Mouse (Mus musculus) MEL (cell line): ENCODE data around the gene Jmjd1c. TPM values are rescaled to one million over a fixed set of nuclear protein-coding genes. Genes with fewer than 3 reads are reported as not detected.

Experiments
- DNase-seq: peaks from one replicate; pipeline ENCODE4 v3.0.0; 2011; ENCODE audit warnings: low read depth, low spot score
- H3K27ac ChIP-seq: 2 replicates; pipeline ENCODE4 v1.5.1; 2012; ENCODE audit warnings: low read depth, mild to moderate bottlenecking, control low read depth, low read length, moderate library complexity; ENCODE audit not compliant: control insufficient read depth
- H3K27me3 ChIP-seq, 2 experiments: fragments of 150-350 bp in 1 of 2; sonication (generic) in 1 of 2; 2 replicates each; pipeline ENCODE4 v1.6.1; 2012; ENCODE audit warnings: low read length in 2 of 2, mild to moderate bottlenecking in 2 of 2, improper control_type of control experiment in 1 of 2, moderate library complexity in 1 of 2; ENCODE audit not compliant: insufficient read depth in 2 of 2, control insufficient read depth in 1 of 2
- H3K36me3 ChIP-seq, 2 experiments: 2 replicates each; pipeline ENCODE4 v1.6.1; 2012 to 2014; ENCODE audit warnings: low read length in 2 of 2, improper control_type of control experiment in 1 of 2, inconsistent platforms in 1 of 2, mild to moderate bottlenecking in 1 of 2; ENCODE audit not compliant: insufficient read depth in 2 of 2, control insufficient read depth in 1 of 2
- H3K4me1 ChIP-seq, 2 experiments: fragments of 150-350 bp in 1 of 2; sonication (generic) in 1 of 2; 2 replicates each; pipeline ENCODE4 v1.6.1; 2012; ENCODE audit warnings: low read length in 2 of 2, improper control_type of control experiment in 1 of 2, mild to moderate bottlenecking in 1 of 2; ENCODE audit not compliant: insufficient read depth in 2 of 2, control insufficient read depth in 1 of 2
- H3K4me3 ChIP-seq, 2 experiments: fragments of 150-350 bp in 1 of 2; sonication (generic) in 1 of 2; 2 replicates each; pipeline ENCODE4 v1.5.1; 2012; ENCODE audit warnings: low read depth in 2 of 2, low read length in 2 of 2, mild to moderate bottlenecking in 2 of 2, moderate library complexity in 2 of 2, control low read depth in 1 of 2, improper control_type of control experiment in 1 of 2; ENCODE audit not compliant: control insufficient read depth in 1 of 2, insufficient read depth in 1 of 2
- H3K79me2 ChIP-seq: 2 replicates; pipeline ENCODE4 v1.6.1; 2012; ENCODE audit warnings: mild to moderate bottlenecking, low read length, moderate library complexity; ENCODE audit not compliant: control insufficient read depth, poor library complexity, insufficient read depth
- H3K9ac ChIP-seq: 2 replicates; pipeline ENCODE4 v1.6.1; 2012; ENCODE audit warnings: low read depth, mild to moderate bottlenecking, control low read depth, low read length, moderate library complexity; ENCODE audit not compliant: control insufficient read depth, poor library complexity, severe bottlenecking
- H3K9me3 ChIP-seq: fragments of 150-350 bp; sonication (generic); replicated peaks from 2 replicates; pipeline ENCODE4 v1.6.1; 2012; ENCODE audit warnings: mild to moderate bottlenecking, low read length, improper control_type of control experiment, moderate library complexity; ENCODE audit not compliant: insufficient read depth
- CHD2 ChIP-seq: IDR thresholded peaks from 2 replicates; pipeline ENCODE4 v1.6.1; 2011; ENCODE audit warnings: low read length, improper control_type of control experiment
- ELF1 ChIP-seq: IDR thresholded peaks from 2 replicates; pipeline ENCODE4 v1.6.1; 2014; ENCODE audit warnings: low read depth, mild to moderate bottlenecking, inconsistent platforms, low read length, improper control_type of control experiment, moderate library complexity
- EP300 ChIP-seq, 2 experiments: IDR thresholded peaks; 2 replicates each; pipeline ENCODE4 v1.6.1; 2011; ENCODE audit warnings: improper control_type of control experiment in 2 of 2, low read length in 2 of 2, low read depth in 1 of 2, mild to moderate bottlenecking in 1 of 2
- JUND ChIP-seq: IDR thresholded peaks from 2 replicates; pipeline ENCODE4 v1.6.1; 2011; ENCODE audit warnings: low read depth, mild to moderate bottlenecking, improper control_type of control experiment, low read length
- MAFK ChIP-seq: IDR thresholded peaks from 2 replicates; pipeline ENCODE4 v1.6.1; 2011; ENCODE audit warnings: low read depth, mild to moderate bottlenecking, low read length, improper control_type of control experiment, borderline replicate concordance
- MAZ ChIP-seq: IDR thresholded peaks from 2 replicates; pipeline ENCODE4 v1.6.1; 2012; ENCODE audit warnings: low read depth, mild to moderate bottlenecking, inconsistent platforms, low read length, improper control_type of control experiment
- NELFE ChIP-seq: IDR thresholded peaks from 2 replicates; pipeline ENCODE4 v1.6.1; 2011; ENCODE audit warnings: low read depth, low read length, improper control_type of control experiment
- NRF1 ChIP-seq: IDR thresholded peaks from 2 replicates; pipeline ENCODE4 v1.6.1; 2014; ENCODE audit warnings: low read depth, mild to moderate bottlenecking, inconsistent platforms, low read length, improper control_type of control experiment, moderate library complexity; ENCODE audit not compliant: poor library complexity, insufficient read depth, severe bottlenecking
- POLR2AphosphoS5 ChIP-seq: IDR thresholded peaks from 2 replicates; pipeline ENCODE4 v1.6.1; 2012; ENCODE audit warnings: low read depth, borderline replicate concordance, mild to moderate bottlenecking, inconsistent platforms, low read length, moderate library complexity, mixed read lengths
- RAD21 ChIP-seq: IDR thresholded peaks from 2 replicates; pipeline ENCODE4 v1.6.1; 2011; ENCODE audit warnings: mild to moderate bottlenecking, low read depth, low read length, improper control_type of control experiment
- TCF12 ChIP-seq: IDR thresholded peaks from 2 replicates; pipeline ENCODE4 v1.6.1; 2014; ENCODE audit warnings: low read depth, mild to moderate bottlenecking, inconsistent platforms, low read length, improper control_type of control experiment, moderate library complexity
- UBTF ChIP-seq: IDR thresholded peaks from 2 replicates; pipeline ENCODE4 v1.6.1; 2012; ENCODE audit warnings: low read depth, mild to moderate bottlenecking, inconsistent platforms, low read length, improper control_type of control experiment, moderate library complexity, borderline replicate concordance; ENCODE audit not compliant: insufficient read depth
- USF2 ChIP-seq, 2 experiments: IDR thresholded peaks; 2 replicates each; pipeline ENCODE4 v1.6.1; 2011 to 2012; ENCODE audit warnings: improper control_type of control experiment in 2 of 2, low read length in 2 of 2, borderline replicate concordance in 1 of 2, inconsistent platforms in 1 of 2, low read depth in 1 of 2, mild to moderate bottlenecking in 1 of 2; ENCODE audit not compliant: insufficient read depth in 1 of 2
- ZMIZ1 ChIP-seq: IDR thresholded peaks from 2 replicates; pipeline ENCODE4 v1.6.1; 2012; ENCODE audit warnings: low read depth, mild to moderate bottlenecking, inconsistent platforms, low read length, improper control_type of control experiment, moderate library complexity
- ZNF384 ChIP-seq: IDR thresholded peaks from 2 replicates; pipeline ENCODE4 v1.6.1; 2012; ENCODE audit warnings: low read depth, mild to moderate bottlenecking, inconsistent platforms, low read length, improper control_type of control experiment
- polyA plus RNA-seq, 2 experiments: library from polyadenylated mRNA; stranded (reverse) in 1 of 2; unstranded in 1 of 2; fragments of >175 nt in 1 of 2; fragments of >200 nt in 1 of 2; gene quantifications; 2 replicates each; pipeline versions ENCODE4 v1.2.1 to v1.2.4; 2012; ENCODE audit warnings: low replicate concordance in 2 of 2, low read depth in 1 of 2; ENCODE audit not compliant: insufficient read length in 2 of 2, insufficient read depth in 1 of 2, missing spikeins in 1 of 2
- total RNA-seq: library from RNA; depleted of rRNA; stranded (reverse); fragments of 300-350 nt; gene quantifications from 2 replicates; pipeline ENCODE4 v1.2.3, GENCODE M21; 2012

The Jmjd1c gene
- total and polyA plus RNA-seq, 3 experiments = 10.6 to 62.3 (median 15.2) TPM

GRCm38 (mm10) chr10:67049621-67050020, 46.3 kb upstream of the Jmjd1c start:
- no peak overlapping the region for H3K4me3 ChIP-seq
- no peak for TF ChIP-seq ZNF384
- no peak for TF ChIP-seq EP300 (IDR thresholded peaks at IDR 0.05; ENCODE audit: low read depth in 1 of 2, low read length in 2 of 2)
- no peak for TF ChIP-seq ELF1
- no peak for TF ChIP-seq NELFE
- TF ChIP-seq CHD2 = no peak
- TF ChIP-seq RAD21 = no peak
- no peak for TF ChIP-seq MAFK
- TF ChIP-seq TCF12 = no peak
- TF ChIP-seq USF2 (IDR thresholded peaks at IDR 0.05; ENCODE audit: borderline replicate concordance in 1 of 2, insufficient read depth in 1 of 2, low read depth in 1 of 2, low read length in 2 of 2) = no peak
- TF ChIP-seq ZMIZ1 = no peak
- H3K36me3 ChIP-seq = no peaks in the 10 kb centered on the region
- no peaks in the 10 kb centered on the region for H3K4me1 ChIP-seq
- H3K27me3 ChIP-seq = no peaks in the 10 kb centered on the region
- H3K9ac ChIP-seq = no peak overlapping the region
- no peak overlapping the region for H3K27ac ChIP-seq
- H3K79me2 ChIP-seq = no peaks in the 10 kb centered on the region
- DNase-seq = no peak
- no peaks in the 10 kb centered on the region for H3K9me3 ChIP-seq

- TF ChIP-seq UBTF (no peak), USF2 (IDR thresholded peaks at IDR 0.05; ENCODE audit: borderline replicate concordance in 1 of 2, insufficient read depth in 1 of 2, low read depth in 1 of 2, low read length in 2 of 2) (no peak), ZMIZ1 (no peak), MAZ (no peak), NELFE (no peak), NRF1 (no peak), POLR2AphosphoS5 (no peak), JUND (no peak)
- no peaks in the 10 kb centered on the region for H3K79me2 ChIP-seq
- H3K27ac ChIP-seq = no peak overlapping the region
- H3K36me3 ChIP-seq = no peaks in the 10 kb centered on the region
- no peaks in the 10 kb centered on the region for H3K4me1 ChIP-seq
- H3K27me3 ChIP-seq = no peaks in the 10 kb centered on the region
- no peak overlapping the region for H3K9ac ChIP-seq
- no peaks in the 10 kb centered on the region for H3K9me3 ChIP-seq
- H3K4me3 ChIP-seq = no peak overlapping the region
- no peak for DNase-seq
These were observed 45.2 kb upstream of the Jmjd1c start for GRCm38 (mm10) chr10:67050766-67051165.
